Mouse (Mus musculus) megakaryocyte, adult 5-6 weeks (primary cell): ENCODE data around the gene Tdrd12. TPM values are rescaled to one million over a fixed set of nuclear protein-coding genes. Genes with fewer than 3 reads are reported as not detected.
"Not testable (repeated sequence)": the region's sequence is repeated elsewhere in the genome, so short reads cannot be mapped to it uniquely, and the experiment has no call there.

Source experiments
- ATAC-seq: 2 replicates; pipeline ENCODE4 v1.8.0; 2016; ENCODE audit warnings: mild to moderate bottlenecking, inconsistent platforms; ENCODE audit not compliant: poor library complexity, severe bottlenecking
- total RNA-seq, 2 experiments: library from RNA; stranded (forward) in 1 of 2; stranded (reverse) in 1 of 2; fragments of 153-499, 151-499 nt in 1 of 2; fragments of 221-1000, 200-1000 nt in 1 of 2; gene quantifications; 2 replicates each; pipeline versions ENCODE4 v1.2.3 to v1.2.4; 2015 to 2017

Gene Tdrd12
- total RNA-seq, 2 experiments from 2014 or later, result not detected

DNA sequence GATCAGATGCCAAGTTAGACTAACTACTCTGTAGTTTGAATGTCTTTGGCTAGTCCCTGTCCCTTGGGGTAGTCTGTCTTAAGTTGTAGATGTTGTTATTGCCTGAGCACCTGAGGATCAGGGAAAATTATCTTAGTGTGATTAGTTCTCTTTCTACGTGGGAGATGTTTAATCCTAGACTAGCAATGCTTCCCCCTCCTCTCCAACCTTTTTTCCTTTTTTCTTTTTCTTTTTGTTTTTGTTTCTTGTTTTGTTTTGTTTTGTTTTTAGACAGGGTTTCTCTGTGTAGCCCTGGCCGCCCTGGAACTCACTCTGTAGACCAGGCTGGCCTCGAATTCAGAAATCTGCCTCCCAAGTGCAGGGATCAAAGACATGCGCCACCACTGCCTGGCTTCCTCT lies 18.7 kb upstream of the Tdrd12 start, which contains the start of gene Nudt19:
Gene Nudt19, minus strand, starts transcription at position 100 of the 399 bp plus-strand sequence.
- ATAC-seq, result no peak

DNA sequence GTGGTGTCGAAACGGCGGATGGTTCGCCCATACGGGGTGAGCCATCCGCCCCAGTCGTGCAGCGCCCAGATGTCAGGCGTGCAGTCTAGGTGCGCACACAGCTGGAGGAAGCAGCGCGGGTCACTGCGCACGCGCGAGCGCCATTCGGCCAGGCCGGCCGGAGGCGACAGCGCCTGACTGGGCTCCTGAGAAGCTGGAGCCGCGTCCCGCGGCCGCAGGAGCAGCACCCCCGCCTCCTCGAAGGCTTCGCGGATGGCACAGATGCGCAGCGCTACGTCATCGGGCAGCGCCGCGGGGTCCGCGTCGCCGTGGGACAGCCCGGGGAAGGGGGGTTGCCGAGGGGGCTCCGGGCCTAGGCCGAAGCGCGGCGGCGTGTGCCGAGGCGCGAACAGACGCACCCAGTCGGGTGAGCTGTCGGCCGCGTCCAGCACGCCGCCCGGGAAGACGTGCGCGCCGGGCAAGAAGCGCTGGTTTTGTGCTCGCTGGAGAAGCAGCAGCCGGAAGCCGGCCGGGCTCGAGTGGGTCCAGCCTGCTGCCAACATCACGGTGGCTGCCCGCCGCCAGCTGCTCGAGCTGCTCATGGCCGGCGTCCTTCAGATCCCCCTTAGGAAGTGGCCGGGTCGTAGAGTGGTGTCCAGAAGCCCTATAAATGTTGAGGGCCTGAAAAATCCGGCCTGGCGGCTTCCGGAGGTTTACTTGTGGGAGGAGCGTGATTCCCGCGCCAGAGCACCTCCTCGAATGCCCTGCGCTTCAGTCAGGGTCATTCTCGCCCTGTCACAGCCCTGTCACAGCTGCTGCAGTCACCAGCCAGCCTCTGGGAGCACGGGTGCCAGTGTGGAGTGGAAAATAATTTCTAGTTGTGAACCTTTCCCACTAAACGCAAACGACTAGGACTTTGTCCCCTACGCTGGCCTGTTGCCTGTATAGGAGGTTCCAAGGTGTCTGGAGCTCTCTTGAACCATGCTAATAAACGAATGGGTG lies 18.0 kb upstream of the Tdrd12 start:
- peak; percentile 74 for ATAC-seq

GRCm38 (mm10) chr7:35554605-35555175 lies 17.1 kb upstream of the Tdrd12 start:
- ATAC-seq, result peak; percentile 15

DNA sequence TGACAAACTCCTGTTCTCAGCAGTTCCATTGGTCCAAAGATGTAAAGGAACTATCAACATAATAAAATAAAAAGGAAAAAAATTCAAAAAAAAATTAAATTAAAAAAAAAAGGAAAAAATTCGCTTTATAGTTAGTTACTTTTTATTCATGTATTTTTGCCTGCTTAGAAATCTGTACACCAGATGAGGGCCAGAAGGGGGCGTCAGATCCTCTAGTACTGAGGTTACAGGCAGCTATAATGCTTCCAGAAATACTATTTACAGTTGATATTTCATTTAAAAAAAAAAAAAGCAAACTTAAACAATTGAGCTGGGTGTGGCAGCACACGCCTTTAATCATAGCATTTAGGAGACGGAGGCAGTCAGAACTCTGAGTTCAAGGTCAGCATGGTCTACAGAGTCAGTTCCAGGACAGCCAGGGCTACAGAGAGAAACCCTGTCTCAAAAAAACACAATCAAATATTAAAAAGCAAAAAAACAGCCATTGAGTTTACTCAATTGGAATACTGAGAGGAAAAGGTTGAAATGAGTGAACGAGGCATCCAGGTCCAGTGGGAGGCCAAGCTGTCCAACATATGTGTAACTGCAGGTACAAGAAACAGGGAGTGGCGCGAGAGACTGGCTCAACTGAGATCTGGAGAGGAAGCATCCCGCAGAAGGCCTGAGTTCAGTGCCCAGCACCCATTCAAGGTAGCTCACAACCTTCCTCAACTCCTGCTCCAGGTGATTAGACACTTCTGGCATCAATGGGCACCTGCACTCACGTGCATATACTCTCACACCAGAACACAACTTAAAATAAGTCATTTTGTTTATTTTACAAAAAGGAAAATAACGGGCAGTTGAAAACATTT lies 16.4 kb upstream of the Tdrd12 start:
- no peak for ATAC-seq

- ATAC-seq, result peak; percentile 80
Observed at GRCm38 (mm10) chr7:35545881-35546280, 8.3 kb upstream of the Tdrd12 start.

GRCm38 (mm10) chr7:35535750-35536512 lies 1.6 kb downstream of the Tdrd12 start:
- ATAC-seq, result no peak

DNA sequence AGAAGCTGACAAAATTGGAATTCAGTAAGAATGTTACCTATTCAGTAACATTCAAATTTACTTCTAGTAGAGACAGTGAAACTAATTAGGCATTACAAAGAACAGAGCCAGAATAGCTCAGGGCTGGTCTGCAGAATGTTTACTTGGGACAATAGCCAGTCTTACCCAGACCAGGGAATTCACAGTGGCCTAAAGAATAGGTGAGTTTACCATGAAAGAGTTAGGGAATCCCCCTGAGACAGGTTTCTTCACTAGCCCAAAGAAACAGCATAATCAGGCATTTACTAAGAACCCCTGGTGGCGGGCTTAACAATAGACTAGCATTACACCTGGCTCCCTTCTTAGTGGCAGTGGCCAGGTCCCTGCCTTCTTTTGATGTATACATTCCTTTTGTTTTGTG lies 7.0 kb downstream of the Tdrd12 start:
- not testable (repeated sequence) for ATAC-seq

GRCm38 (mm10) chr7:35530026-35530425 lies 7.5 kb downstream of the Tdrd12 start:
- no peak for ATAC-seq

DNA sequence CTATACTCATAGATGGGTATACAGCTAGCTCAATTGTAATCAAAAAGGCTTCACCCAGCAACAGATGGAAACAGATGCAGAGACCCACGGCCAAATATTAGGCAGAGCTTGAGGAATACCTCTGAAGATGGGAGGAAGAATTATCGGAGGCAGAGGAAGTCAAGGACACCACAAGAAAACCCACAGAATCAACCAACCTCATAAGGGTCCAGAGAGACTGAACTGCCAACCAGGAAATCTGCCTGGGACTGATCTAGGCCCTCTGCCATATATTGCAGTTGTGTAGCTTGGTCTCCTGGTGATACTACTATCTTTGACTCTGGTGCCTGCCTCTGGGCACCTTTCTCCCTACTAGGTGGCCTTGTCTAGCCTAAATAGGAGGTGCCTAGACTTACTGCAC lies 10.8 kb downstream of the Tdrd12 start:
- no peak for ATAC-seq

GRCm38 (mm10) chr7:35501995-35502394 lies 35.5 kb downstream of the Tdrd12 start:
- ATAC-seq, result no peak

GRCm38 (mm10) chr7:35497516-35497915 lies 40.0 kb downstream of the Tdrd12 start:
- no peak for ATAC-seq

DNA sequence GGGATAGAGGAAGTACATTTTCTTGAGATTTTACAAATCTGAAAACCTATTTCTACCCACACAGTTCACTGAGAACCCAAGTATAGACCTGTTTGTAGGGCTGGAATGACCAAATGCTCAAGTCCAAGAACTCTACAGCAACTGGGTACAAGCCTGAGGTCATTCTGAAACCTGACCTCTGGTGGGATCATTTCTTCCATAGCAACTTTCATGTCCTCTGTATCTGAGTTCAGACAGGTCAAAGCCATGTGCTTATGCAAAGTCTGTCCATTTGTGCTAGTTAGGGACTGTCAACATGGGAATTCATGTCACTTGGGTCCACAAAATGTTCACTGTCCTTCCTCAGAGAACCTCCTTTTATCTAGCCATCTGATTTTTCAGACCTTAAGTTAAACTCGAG lies 46.5 kb downstream of the Tdrd12 start:
- ATAC-seq, result no peak

DNA sequence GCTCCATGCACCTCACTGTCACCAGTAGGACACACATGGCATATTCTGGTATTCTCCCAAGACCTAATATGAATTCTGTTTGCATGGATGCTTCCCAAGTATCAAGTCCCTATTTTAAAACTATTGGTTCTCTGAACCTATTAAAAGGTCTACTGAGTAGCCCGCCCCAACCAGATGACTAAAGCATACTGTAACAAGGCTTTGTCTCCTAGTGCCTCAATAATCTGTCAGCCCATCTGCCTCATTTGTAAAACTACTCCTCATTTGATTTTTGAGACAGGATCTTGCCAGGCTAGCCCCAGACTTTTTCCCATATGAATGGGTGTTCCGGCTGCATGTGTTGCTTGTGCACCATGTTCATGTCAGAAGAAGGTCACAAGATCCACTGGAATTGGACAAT lies 47.4 kb downstream of the Tdrd12 start:
- ATAC-seq, result no peak

- ATAC-seq, result no peak
Observed at GRCm38 (mm10) chr7:35486553-35486952, 51.0 kb downstream of the Tdrd12 start.

DNA sequence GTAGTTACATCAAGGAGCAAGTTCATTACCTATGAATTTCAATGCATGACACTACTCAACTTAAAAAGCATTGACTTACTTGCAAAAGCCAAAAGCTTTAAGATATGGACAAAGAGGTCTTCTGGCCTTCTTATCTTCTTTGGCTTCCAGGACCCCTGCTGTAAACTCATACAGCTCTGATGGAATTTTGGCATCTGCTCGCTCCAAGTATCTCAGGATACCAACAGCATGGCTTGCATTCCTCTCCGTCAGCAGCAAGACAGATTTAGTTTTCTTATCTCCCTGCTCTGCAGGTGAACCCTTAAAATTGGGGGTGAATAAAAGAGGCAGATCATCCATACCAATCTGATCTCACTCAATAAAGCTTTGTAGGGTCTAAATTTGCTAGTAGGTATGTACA lies 52.4 kb downstream of the Tdrd12 start:
- ATAC-seq, result no peak

- no peak for ATAC-seq
Observed at GRCm38 (mm10) chr7:35476457-35476856, 61.1 kb downstream of the Tdrd12 start.

DNA sequence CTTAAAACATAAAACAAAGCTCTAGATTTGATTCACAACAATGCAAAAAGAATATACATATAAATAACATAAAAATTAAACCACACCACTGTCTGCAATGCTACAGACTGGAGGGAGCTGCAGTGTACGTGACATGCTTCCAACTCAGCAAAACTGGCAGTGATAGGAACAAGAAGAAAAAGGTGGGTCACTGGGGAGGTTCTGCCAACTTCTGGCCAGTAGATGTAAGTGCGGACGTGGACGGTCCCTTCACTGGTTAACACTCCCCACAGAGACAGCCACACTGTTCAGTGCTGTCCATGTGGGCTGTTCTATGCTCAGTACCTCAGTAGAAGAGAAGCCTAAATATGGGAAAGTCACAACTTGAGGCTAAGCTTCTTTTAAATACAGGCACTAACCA lies 66.8 kb downstream of the Tdrd12 start:
- no peak for ATAC-seq

GRCm38 (mm10) chr7:35467856-35468255 lies 69.7 kb downstream of the Tdrd12 start:
- ATAC-seq, result no peak

- ATAC-seq, result no peak
Observed at GRCm38 (mm10) chr7:35465027-35465426, 72.5 kb downstream of the Tdrd12 start.

GRCm38 (mm10) chr7:35460971-35461370 lies 76.6 kb downstream of the Tdrd12 start:
- no peak for ATAC-seq
